Mouse (Mus musculus): ENCODE measurements around the gene Bud23.
"Not testable (repeated sequence)": the region's sequence is repeated elsewhere in the genome, so short reads cannot be mapped to it uniquely, and the experiment has no call there.

The Bud23 gene

GRCm38 (mm10) chr5:135072061-135072460 is 7.3 kb upstream of the Bud23 start:
- in situ Hi-C loops (cut with MboI) = no loop called here

DNA sequence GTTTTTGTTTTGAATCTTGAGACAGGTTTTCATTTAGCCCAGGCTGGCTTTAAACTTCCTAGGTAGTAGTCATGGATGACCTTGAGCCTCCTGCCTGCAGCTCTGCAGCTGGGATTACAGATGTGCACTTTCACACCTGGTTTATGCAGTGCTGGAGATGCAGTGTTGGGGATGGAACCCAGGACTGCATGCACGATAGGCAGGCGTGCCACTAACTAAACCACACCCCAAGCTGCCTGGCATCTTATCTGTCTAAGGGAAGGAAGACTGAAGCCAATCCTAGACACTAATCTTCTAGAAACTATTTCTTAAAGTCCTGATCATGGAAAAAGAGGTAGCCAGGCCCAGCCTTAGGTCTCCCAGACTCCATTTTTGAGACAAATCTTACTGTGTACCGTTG is 5.7 kb upstream of the Bud23 start:
- in situ Hi-C loops (cut with MboI) = no loop called here

GRCm38 (mm10) chr5:135066008-135066407 is 1.2 kb upstream of the Bud23 start:
- in situ Hi-C loops (cut with MboI) = no loop called here

GRCm38 (mm10) chr5:135064382-135064766 is 385 bp downstream of the Bud23 start:
- in situ Hi-C loops (cut with MboI) = no loop called here

- in situ Hi-C loops (cut with MboI) = no loop called here
These were observed 954 bp downstream of the Bud23 start, which contains the start of gene Dnajc30 for GRCm38 (mm10) chr5:135063629-135064381. Dnajc30 (plus strand) TSS chr5:135064202.

DNA sequence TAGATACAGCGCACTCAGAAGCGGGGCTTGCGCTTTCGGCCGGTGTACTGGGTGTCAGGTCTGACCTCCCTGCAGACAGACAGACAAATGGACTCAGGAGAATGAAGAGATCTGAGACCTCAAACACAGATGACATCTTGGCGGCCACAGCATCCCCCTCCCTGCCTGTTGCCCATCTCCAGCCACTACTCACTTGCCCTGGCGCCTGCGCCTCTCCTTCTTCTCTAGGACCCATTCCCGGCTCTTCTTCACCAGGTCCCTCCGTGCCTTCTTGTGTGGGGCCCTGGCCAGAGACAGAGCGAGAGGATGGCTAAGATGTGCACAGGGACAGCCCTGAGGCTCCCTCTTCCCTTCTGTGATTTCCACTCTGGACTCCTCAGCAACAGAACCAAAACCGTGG is 11.4 kb downstream of the Bud23 start:
- in situ Hi-C loops (cut with MboI) = no loop called here

GRCm38 (mm10) chr5:135049268-135049667 is 15.5 kb downstream of the Bud23 start:
- in situ Hi-C loops (cut with MboI) = not testable (repeated sequence)

- in situ Hi-C loops (cut with MboI) = no loop called here
These were observed 16.2 kb downstream of the Bud23 start for GRCm38 (mm10) chr5:135048539-135048938.

DNA sequence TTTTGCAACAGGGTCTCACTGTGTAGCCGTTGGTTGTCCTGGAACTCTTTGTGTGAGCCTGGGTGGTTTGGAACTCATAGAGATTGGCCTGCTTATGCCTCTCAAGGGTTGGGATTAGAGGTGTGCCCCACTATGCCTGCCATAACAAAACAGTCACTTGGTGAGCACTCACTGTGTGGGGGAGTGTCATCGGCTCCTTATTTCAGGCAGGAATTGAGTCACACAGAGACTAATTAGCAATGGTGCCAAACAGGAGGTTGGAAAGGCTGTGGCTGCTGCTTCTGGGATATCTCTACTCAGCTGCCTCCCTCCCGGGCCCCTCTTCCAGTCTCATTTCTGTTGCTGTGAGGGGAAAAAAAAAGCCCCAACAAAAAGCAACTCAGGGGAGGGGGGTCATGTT is 20.2 kb downstream of the Bud23 start:
- in situ Hi-C loops (cut with MboI) = no loop called here

DNA sequence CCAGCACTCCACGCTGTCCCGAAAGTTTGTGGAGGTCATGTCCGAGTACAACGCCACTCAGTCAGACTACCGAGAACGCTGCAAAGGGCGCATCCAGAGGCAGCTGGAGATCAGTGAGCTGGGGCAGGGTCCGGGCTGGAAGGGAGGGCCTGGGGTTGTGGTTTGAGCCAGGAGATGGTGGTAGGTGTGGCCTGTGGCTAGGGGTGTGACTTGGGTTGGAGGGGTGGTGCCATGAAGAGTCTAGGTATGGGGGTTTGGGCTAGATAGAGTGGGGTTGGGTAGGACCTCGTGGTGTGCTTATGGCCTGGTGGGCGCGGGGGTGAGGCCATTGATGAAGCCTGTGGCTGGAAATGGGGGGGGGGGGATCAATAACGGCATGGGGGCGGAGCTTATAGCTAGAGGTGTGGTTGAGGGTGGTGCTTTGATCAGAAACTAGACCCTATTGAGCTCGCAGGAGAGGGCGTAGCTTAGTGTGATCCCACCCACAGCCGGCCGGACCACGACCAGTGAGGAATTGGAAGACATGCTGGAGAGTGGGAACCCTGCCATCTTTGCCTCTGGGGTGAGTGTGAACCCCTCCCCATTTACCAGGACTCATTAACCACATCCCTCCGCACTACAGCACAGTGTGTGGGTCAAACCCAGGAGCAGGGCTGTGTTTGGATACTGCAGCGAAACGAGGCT is 22.5 kb downstream of the Bud23 start:
- in situ Hi-C loops (cut with MboI) = no loop called here

- in situ Hi-C loops (cut with MboI) = no loop called here
These were observed 24.0 kb downstream of the Bud23 start for GRCm38 (mm10) chr5:135040777-135041176.

DNA sequence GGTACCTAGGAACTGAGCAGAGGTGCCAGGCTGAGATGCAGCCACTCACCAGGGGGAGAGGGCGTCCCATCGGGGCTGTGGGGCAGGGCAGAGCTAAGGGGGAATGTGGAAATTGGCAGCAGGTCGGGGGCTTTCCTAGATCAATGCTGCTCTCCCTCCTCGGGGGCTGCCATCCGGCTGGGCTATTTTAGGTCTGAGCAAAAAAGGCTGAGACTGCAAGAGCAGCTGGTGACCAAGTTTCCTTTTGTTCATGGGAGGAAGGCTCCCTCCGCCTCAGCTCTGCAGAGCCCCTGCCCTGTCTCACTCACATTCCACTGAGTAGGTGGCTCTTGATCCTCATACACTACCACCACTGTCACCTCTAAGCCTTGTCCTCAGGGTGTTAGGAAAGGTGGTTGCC is 24.7 kb downstream of the Bud23 start:
- in situ Hi-C loops (cut with MboI) = no loop called here

GRCm38 (mm10) chr5:135039541-135039940 is 25.2 kb downstream of the Bud23 start:
- in situ Hi-C loops (cut with MboI) = no loop called here

- in situ Hi-C loops (cut with MboI) = no loop called here
These were observed 26.8 kb downstream of the Bud23 start for GRCm38 (mm10) chr5:135037946-135038345.

- in situ Hi-C loops (cut with MboI) = no loop called here
These were observed 29.0 kb downstream of the Bud23 start for GRCm38 (mm10) chr5:135035608-135036359.

- in situ Hi-C loops (cut with MboI) = no loop called here
These were observed 30.2 kb downstream of the Bud23 start for GRCm38 (mm10) chr5:135034593-135034992.

DNA sequence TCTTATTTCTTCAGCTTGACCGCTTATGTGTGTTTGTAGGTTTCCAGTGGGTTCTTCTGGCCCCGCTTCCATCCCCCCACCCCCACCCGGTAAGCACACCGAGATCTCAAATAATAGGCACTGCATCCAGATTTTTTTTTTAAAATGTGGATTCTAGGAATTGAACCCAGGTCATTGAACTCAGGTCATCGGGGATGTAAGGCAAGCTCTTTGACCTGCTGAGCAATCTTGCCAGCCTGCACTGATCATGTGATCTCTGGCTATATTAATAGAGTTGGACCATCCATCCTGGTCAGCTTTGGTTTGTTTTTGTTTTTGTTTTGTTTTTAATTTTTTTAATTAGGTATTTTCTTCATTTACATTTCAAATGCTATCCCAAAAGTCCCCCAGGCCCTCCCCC is 32.2 kb downstream of the Bud23 start:
- in situ Hi-C loops (cut with MboI) = no loop called here

- in situ Hi-C loops (cut with MboI) = no loop called here
These were observed 35.5 kb downstream of the Bud23 start for GRCm38 (mm10) chr5:135029007-135029854.

GRCm38 (mm10) chr5:135025899-135026298 is 38.9 kb downstream of the Bud23 start:
- in situ Hi-C loops (cut with MboI) = no loop called here

DNA sequence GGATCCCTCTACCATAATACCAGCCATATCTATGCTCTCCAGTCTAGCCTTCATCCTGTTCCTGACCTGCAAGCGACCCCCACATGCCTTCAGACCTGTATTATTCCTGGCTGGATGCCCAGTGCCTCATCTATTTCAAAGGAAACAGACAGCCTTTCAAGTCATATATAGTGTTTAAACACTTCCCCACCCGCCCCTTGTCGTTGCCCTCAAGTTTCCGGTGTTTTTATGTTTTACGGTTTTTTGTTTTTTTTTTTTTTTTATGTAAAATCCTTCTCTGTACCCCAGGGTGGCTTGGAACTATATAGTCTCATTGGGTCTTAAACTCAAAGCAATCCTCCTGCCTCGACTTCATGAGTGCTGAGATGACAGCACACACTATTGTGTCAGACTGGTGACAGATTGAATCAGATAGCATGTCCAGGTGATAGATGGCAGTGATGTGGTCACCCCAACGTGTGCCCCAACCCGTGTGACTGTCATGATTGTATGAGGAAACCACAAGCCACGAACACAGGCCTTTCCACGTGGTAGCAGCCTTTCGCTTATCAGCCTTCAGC is 40.0 kb downstream of the Bud23 start:
- in situ Hi-C loops (cut with MboI) = no loop called here
